Mouse (Mus musculus) bone marrow, adult 2 months (tissue): ENCODE measurements around the gene Pop7. TPM values are rescaled to one million over a fixed set of nuclear protein-coding genes. Genes with fewer than 3 reads are reported as not detected.

Experiments
- H3K27ac ChIP-seq: fragments of 200-500 bp; 2 replicates; pipeline ENCODE4 v1.5.1; 2012; ENCODE audit warnings: low read depth, mild to moderate bottlenecking, control low read depth, inconsistent platforms, low read length; ENCODE audit not compliant: control insufficient read depth, poor library complexity, insufficient read depth
- H3K4me1 ChIP-seq: fragments of 200-500 bp; 2 replicates; pipeline ENCODE4 v1.6.1; 2011; ENCODE audit warnings: low read length; ENCODE audit not compliant: control insufficient read depth, insufficient read depth
- H3K4me3 ChIP-seq: fragments of 200-500 bp; replicated peaks from 2 replicates; pipeline ENCODE3; 2011; ENCODE audit warnings: mild to moderate bottlenecking, low read depth, low read length, control low read depth; ENCODE audit not compliant: control insufficient read depth
- CTCF ChIP-seq: fragments of 200-500 bp; IDR thresholded peaks from 2 replicates; pipeline ENCODE4 v1.5.1; 2011; ENCODE audit warnings: low read length, control low read depth; ENCODE audit not compliant: control insufficient read depth, insufficient read depth
- POLR2A ChIP-seq: fragments of 200-500 bp; IDR thresholded peaks from 2 replicates; pipeline ENCODE4 v1.6.1; 2011; ENCODE audit warnings: low read depth, mild to moderate bottlenecking, control low read depth, low read length, borderline replicate concordance; ENCODE audit not compliant: control insufficient read depth
- WGBS: fragments of 180-500 bp; shearing (Covaris S2); methylation state at CpG from one replicate; pipeline ENCODE4 v1.1.7; 2018; 5-methylcytosine and 5-hydroxymethylcytosine counted together
- polyA plus RNA-seq: library from polyadenylated mRNA; stranded (reverse); fragments of >200 nt; gene quantifications from 2 replicates; pipeline ENCODE4 v1.2.4, GENCODE M21; 2011; ENCODE audit warnings: low replicate concordance; ENCODE audit not compliant: missing spikeins, insufficient read depth, insufficient read length

Pop7 gene
- polyA plus RNA-seq, 1 experiment = 22.1 TPM

GRCm38 (mm10) chr5:137530075-137530474, 27.8 kb upstream of the Pop7 start:
- 89% methylated on average over 8 of the region's 8 CpGs for WGBS
- no peaks in the 10 kb centered on the region; the same call in 1 of the 2 replicates for H3K4me1 ChIP-seq
- TF ChIP-seq POLR2A (no peak), CTCF (no peak)
- H3K4me3 ChIP-seq = peak overlapping the region; percentile 71
- H3K27ac ChIP-seq = no peak overlapping the region

DNA sequence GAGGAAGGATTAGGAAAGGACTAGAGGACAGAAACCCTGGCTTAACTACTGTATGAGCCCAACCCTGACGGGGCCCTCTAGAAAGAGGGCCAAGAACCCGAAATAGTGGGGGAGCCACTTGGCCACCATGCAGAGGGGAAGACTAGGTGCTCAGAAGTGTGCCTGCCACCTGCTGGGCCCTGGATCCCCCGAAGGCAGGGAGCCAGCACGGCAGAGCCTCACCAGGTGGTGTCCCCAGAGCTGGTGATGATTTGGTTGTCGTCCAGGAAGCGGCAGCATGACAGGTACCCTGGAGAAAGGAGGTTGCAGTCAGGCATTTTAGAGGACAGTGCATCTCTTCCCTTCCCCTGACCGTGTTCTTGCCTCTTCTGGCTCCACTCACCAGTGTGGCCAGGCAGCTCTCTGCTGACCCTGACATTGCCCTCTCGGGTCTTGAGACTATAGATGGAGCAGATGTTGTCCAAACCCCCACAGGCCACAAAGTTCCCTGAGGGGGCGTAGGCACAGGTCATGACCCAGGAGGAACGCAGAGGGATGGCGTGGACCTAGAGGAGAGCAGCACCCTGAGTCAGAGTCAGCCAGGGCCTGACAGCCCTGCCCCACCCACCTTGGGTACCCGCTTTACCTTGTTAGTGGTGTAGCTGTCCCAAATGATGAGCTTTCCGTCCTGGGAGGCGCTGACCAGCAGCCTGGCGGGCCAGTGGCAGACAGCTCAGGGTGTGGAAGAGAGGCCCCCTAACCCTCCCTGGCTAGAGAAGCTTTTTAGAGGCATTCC, 27.1 kb upstream of the Pop7 start:
- Histone ChIP-seq H3K27ac (no peak overlapping the region), H3K4me1 (no peaks in the 10 kb centered on the region; the same call in 1 of the 2 replicates), H3K4me3 (no peak overlapping the region)
- WGBS = 81% methylated on average over 15 of the region's 15 CpGs
- TF ChIP-seq POLR2A = no peak
- no peak for TF ChIP-seq CTCF

DNA sequence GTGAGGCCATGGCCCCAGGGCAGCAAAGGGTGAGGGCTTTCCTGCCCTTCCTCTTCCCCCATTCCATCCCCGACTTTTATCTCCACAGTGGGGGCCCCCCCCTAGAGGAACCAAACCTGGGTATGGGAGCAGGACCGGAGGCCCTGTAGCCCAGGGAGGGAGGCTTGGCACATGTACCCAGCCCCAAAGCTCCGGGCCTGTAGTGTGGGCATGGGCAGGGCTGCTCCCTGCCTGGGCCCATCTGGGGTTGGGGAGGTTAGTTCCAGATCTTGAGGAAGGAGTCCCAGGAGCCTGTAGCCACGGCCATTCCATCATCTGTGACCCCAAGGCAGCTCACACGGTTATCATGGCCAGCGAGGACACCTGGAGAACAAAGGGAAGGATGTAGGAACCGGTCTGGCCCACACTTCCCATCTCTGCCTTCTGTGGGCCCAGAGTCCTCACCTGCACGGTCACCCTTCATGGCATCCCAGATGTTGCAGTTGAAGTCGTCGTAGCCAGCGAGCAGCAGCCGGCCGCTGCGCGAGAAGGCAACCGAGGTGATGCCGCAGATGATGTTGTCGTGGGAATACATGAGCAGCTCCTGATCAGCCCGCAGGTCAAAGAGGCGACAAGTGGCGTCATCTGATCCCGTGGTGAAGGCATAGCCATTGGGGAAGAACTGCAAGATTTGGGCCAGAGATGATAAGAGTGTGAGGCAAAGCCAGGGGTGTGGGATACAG, 26.1 kb upstream of the Pop7 start:
- WGBS = 83% methylated on average over 22 of the region's 22 CpGs
- H3K27ac ChIP-seq = no peak overlapping the region; the same call in 1 of the 2 replicates
- H3K4me3 ChIP-seq = no peak overlapping the region
- no peaks in the 10 kb centered on the region; the same call in 1 of the 2 replicates for H3K4me1 ChIP-seq
- TF ChIP-seq POLR2A (peak; percentile 19; the same call in 1 of the 2 replicates), CTCF (no peak)

- Histone ChIP-seq H3K4me1 (no peaks in the 10 kb centered on the region; the same call in 1 of the 2 replicates), H3K27ac (no peak overlapping the region), H3K4me3 (no peak overlapping the region)
- 78% methylated on average over 1 of the region's 1 CpGs for WGBS
- TF ChIP-seq POLR2A (no peak), CTCF (no peak)
These were observed 25.1 kb upstream of the Pop7 start for GRCm38 (mm10) chr5:137527413-137527812.

DNA sequence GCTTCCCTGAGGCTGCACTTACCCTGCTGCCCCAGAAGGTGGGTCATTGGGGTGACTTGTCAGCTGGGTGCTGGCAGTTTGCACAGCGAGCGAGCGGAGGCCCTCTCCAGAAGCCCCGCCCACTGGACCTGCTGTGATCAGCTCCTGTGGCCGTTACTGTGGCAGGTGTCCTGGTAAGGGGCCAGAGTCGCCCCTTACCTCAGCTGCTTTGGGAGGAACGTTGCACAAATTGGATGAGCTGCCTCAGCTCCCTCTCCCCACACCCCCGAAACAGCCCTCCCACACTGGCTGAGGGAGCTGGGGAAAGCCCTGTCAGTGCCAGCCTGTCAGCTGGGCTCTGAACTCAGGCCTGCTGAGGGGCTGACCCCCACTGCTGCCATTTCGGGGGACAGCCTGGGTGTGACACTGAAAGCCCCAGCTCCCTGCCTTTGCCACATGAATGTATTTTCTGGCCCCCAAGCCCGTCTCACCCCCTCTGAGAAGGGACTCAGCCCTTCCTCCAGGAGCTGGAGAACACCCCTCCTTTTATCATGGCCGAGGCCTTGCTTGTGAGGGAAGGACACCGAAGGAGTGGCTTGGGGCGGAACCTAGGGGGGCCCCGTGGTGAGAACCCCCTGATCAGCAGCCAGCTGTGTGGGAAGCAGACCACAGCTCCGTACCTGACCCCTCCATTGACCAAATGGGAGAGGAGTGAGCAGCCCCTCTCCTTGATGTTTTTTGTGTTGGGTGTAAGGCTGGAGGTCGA, 24.0 kb upstream of the Pop7 start:
- H3K4me3 ChIP-seq = no peak overlapping the region
- 39% methylated on average over 16 of the region's 16 CpGs for WGBS
- TF ChIP-seq CTCF = no peak
- TF ChIP-seq POLR2A = no peak
- H3K27ac ChIP-seq = peak overlapping the region; percentile 24; the same call in 1 of the 2 replicates
- H3K4me1 ChIP-seq = no peaks in the 10 kb centered on the region; the same call in 1 of the 2 replicates

- Histone ChIP-seq H3K4me1 (no peaks in the 10 kb centered on the region; the same call in 1 of the 2 replicates), H3K4me3 (no peak overlapping the region), H3K27ac (no peak overlapping the region)
- 79% methylated on average over 16 of the region's 16 CpGs for WGBS
- no peak for TF ChIP-seq POLR2A
- TF ChIP-seq CTCF = no peak
These were observed 23.2 kb upstream of the Pop7 start for GRCm38 (mm10) chr5:137525511-137525910.

- no peaks in the 10 kb centered on the region; the same call in 1 of the 2 replicates for H3K4me1 ChIP-seq
- no peak overlapping the region for H3K4me3 ChIP-seq
- no peak for TF ChIP-seq POLR2A
- no peak for TF ChIP-seq CTCF
- 83% methylated on average over 13 of the region's 13 CpGs for WGBS
- H3K27ac ChIP-seq = peak overlapping the region; percentile 26; the same call in 1 of the 2 replicates
These were observed 22.4 kb upstream of the Pop7 start for GRCm38 (mm10) chr5:137524671-137525070.

DNA sequence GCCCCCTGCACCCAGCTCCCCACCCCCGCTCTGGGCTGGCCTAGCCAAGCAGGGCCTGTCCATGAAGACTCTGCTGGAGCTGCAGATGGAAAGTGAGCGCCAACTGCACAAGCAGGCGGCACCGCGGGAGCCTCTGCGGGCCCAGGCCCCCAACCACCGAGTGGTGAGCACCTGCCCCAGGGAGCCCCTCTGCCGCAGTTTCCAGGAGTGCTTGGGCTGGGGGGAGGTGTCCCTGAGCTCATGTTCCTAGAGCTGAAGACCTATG, 21.9 kb upstream of the Pop7 start:
- Histone ChIP-seq H3K4me1 (no peaks in the 10 kb centered on the region; the same call in 1 of the 2 replicates), H3K27ac (no peak overlapping the region), H3K4me3 (no peak overlapping the region)
- no peak for TF ChIP-seq POLR2A
- TF ChIP-seq CTCF = no peak
- WGBS = 93% methylated on average over 8 of the region's 8 CpGs
